Mouse (Mus musculus) G1E (cell line): Measurements from ENCODE around the gene Angpt4.

Experiments
- CTCF ChIP-seq: IDR thresholded peaks from 2 replicates; pipeline ENCODE4 v1.5.1; 2012; ENCODE audit warnings: low read depth, low read length, inconsistent platforms, mixed read lengths
- GATA1 ChIP-seq: IDR thresholded peaks from 2 replicates; pipeline ENCODE4 v1.6.1; 2012; ENCODE audit warnings: borderline replicate concordance, low read length, inconsistent platforms, mixed read lengths
- GATA2 ChIP-seq: IDR thresholded peaks from 2 replicates; pipeline ENCODE4 v1.6.1; 2012; ENCODE audit warnings: low read depth, low read length, inconsistent platforms, borderline replicate concordance
- POLR2AphosphoS5 ChIP-seq: IDR thresholded peaks from 2 replicates; pipeline ENCODE4 v1.6.1; 2012; ENCODE audit warnings: low read depth, low read length, inconsistent platforms; ENCODE audit not compliant: insufficient replicate concordance
- TAL1 ChIP-seq: conservative IDR thresholded peaks from 2 replicates; pipeline ENCODE4 v1.6.1; 2012; ENCODE audit warnings: low read depth, low read length, inconsistent platforms, mixed read lengths

DNA sequence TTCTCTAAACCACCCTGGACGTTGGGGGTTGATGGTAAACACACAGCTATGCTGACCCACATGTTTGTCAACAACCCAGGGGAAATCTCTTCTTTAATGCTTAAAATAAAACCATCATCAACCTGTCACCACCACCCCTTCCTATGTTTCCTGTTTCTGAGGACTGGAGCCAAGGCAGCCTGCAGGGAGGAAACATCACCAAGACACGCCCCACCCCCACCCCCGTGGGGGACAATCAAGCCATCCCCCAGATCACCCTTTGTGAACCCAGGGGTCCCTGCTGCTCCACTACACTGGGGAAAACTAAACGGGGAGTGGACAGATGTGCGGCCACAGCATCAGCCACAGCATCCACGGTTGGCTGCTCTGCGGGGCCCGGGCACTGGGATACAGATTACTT, 57.4 kb downstream of the Angpt4 start:
- TF ChIP-seq CTCF (no peak), GATA2 (no peak), GATA1 (no peak), TAL1 (no peak), POLR2AphosphoS5 (no peak)
